Mouse (Mus musculus) heart, embryonic 16.5 days (tissue): ENCODE results near the gene Mtmr6. TPM values are rescaled to one million over a fixed set of nuclear protein-coding genes. Genes with fewer than 3 reads are reported as not detected.

Source experiments
- ATAC-seq: fragments of 200-750 bp; cut with Nextera tagmentation; replicated peaks from 2 replicates; pipeline ENCODE4 v1.8.0; 2017; ENCODE audit warnings: moderate number of reproducible peaks; ENCODE audit not compliant: insufficient read depth, low FRiP score; ENCODE audit errors: extremely low read depth
- H3K27ac ChIP-seq: fragments of 300-500 bp; sonication (generic); 2 replicates; pipeline ENCODE4 v1.5.1; 2014; ENCODE audit warnings: mild to moderate bottlenecking, low read length, control low read depth, moderate library complexity
- H3K27me3 ChIP-seq: fragments of 300-500 bp; sonication (generic); 2 replicates; pipeline ENCODE4 v1.6.1; 2014; ENCODE audit warnings: low read length, mixed read lengths; ENCODE audit not compliant: control insufficient read depth, insufficient read depth
- H3K36me3 ChIP-seq: fragments of 300-500 bp; sonication (generic); 2 replicates; pipeline ENCODE4 v1.6.1; 2014; ENCODE audit not compliant: control insufficient read depth, insufficient read depth
- H3K4me1 ChIP-seq: fragments of 300-500 bp; sonication (generic); 2 replicates; pipeline ENCODE4 v1.6.1; 2014; ENCODE audit warnings: low read length, mixed read lengths; ENCODE audit not compliant: control insufficient read depth, insufficient read depth
- H3K4me2 ChIP-seq: fragments of 300-500 bp; sonication (generic); 2 replicates; pipeline ENCODE4 v1.6.1; 2014; ENCODE audit warnings: low read depth, mild to moderate bottlenecking, control low read depth, low read length
- H3K4me3 ChIP-seq: fragments of 300-500 bp; sonication (generic); 2 replicates; pipeline ENCODE4 v1.5.1; 2014; ENCODE audit warnings: mild to moderate bottlenecking, control low read depth, low read length
- H3K9ac ChIP-seq: fragments of 300-500 bp; sonication (generic); 2 replicates; pipeline ENCODE4 v1.6.1; 2014; ENCODE audit warnings: low read length, control low read depth
- H3K9me3 ChIP-seq: fragments of 300-500 bp; sonication (generic); replicated peaks from 2 replicates; pipeline ENCODE4 v1.6.1; 2016; ENCODE audit warnings: low read length; ENCODE audit not compliant: control insufficient read depth
- WGBS: fragments of 180-500 bp; shearing (Covaris S2); extraction: QIAGEN DNeasy Blood & Tissue Kit; methylation state at CpG from one replicate; pipeline ENCODE4 v1.1.7; 2014; 5-methylcytosine and 5-hydroxymethylcytosine counted together
- polyA plus RNA-seq: library from polyadenylated mRNA; unstranded; fragments of >200 nt; fragmentation: Nextera tagmentation; extraction: Ambion mirVana; gene quantifications from 2 replicates; pipeline ENCODE4 v1.2.1, GENCODE M21; 2015

The Mtmr6 gene
- polyA plus RNA-seq = 29.8 and 30.1 TPM in 2 replicates

DNA sequence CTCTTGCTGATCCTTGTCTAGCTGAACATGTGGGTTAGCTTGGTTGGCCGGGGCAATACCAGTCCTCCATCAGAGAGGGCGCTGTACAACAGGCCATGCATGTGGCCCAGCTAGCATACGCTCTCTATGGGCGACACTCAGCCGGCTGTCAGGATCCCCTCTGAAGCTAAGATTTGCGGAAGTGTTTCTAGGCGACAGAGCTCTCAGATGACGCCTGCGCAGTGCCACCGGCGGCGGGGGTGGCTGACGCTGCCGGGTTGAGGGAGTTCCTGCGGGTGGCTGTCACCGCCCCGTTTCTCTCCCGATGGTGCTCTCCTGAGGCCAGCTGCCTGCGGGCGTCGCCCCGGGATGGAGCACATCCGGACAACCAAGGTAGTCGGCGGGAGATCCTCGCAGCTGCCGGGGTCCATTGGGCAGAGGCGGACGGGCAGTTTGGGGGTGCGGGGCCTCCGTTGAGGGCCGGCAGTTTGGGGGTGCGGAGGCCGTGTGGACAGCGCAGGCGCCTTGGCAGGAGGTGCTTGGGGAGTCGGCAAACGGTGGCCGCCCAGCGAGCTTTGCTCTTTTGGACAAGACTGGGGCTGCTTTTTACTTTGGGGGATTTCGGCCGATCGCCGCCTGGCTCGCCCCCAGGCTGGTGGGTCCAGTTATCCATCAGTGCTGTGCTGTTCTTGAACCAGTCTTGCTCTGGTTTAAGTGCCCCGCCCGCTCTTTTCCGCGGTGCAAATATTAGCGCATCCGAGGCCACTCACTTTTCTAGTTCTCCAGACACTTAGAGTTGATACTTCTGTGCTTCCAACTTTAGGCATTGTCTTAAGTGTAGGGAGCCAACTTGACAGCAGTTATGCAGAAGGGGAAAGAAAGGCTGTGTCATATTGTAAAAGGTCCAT lies at the start of gene Mtmr6:
Gene Mtmr6, plus strand, starts transcription at position 239 of the 887 bp plus-strand sequence.
- no peaks in the 10 kb centered on the region for H3K36me3 ChIP-seq
- no peaks in the 10 kb centered on the region for H3K9me3 ChIP-seq
- peak; percentile 99 for ATAC-seq
- under 1% methylated on average over 51 of the region's 51 CpGs for WGBS
- H3K27ac ChIP-seq = peak within 1 kb of the TSS; percentile 82
- peak within 1 kb of the TSS; percentile 97 for H3K4me3 ChIP-seq
- peak within 1 kb of the TSS; percentile 94 for H3K9ac ChIP-seq
- no peaks in the 10 kb centered on the region for H3K27me3 ChIP-seq
- peaks cover 12% of the 10 kb centered on the region for H3K4me1 ChIP-seq
- H3K4me2 ChIP-seq = peak within 1 kb of the TSS; percentile 83

DNA sequence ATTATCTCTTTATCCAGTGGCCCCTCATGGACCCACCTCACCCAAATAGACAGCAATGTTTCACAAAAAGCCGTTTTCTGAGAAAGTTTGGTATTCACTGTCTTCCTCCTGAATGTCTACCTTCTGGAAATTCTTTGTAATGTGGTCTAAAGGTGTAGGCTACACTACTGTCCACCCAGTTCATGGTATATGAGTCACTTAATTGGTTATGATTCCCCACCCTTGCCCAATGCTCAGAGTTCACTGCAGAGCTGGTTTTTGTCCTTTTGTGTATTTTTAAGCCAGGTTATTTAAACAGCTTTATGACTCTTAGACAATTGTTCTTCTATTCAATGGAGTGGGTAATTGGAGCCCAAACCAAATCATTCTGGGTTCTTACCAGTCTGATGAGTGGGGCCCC lies 48.9 kb upstream of the Mtmr6 start:
- no peak overlapping the region for H3K4me3 ChIP-seq
- no peaks in the 10 kb centered on the region for H3K27me3 ChIP-seq
- no peak overlapping the region for H3K4me2 ChIP-seq
- no peak overlapping the region for H3K27ac ChIP-seq
- WGBS = 87% methylated on average over 1 of the region's 1 CpGs
- H3K36me3 ChIP-seq = peaks cover 12% of the 10 kb centered on the region
- H3K4me1 ChIP-seq = no peaks in the 10 kb centered on the region
- no peak overlapping the region for H3K9ac ChIP-seq
- ATAC-seq = no peak
- H3K9me3 ChIP-seq = no peaks in the 10 kb centered on the region

DNA sequence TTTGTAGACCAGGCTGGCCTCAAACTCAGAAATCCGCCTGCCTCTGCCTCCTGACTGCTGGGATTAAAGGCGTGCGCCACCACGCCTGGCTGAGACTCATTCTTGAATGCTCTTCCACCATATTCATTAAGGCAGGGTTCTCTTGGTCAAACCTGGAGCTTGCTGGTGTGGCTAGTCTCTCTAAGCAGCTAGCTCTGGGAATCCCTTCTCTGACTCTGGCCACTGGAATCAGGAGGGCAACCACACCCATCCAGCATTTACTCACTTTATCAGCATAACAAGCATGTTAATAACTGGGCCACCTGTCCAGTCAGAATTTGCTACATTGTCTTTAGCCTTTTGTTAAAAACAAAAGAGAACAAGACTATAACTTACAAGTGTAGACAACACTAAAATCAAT lies 47.4 kb upstream of the Mtmr6 start:
- 97% methylated on average over 4 of the region's 4 CpGs for WGBS
- Histone ChIP-seq H3K4me2 (no peak overlapping the region), H3K27me3 (no peaks in the 10 kb centered on the region), H3K27ac (no peak overlapping the region), H3K36me3 (peaks cover 16% of the 10 kb centered on the region), H3K9ac (no peak overlapping the region), H3K4me1 (no peaks in the 10 kb centered on the region), H3K4me3 (no peak overlapping the region), H3K9me3 (no peaks in the 10 kb centered on the region)
- ATAC-seq = no peak

DNA sequence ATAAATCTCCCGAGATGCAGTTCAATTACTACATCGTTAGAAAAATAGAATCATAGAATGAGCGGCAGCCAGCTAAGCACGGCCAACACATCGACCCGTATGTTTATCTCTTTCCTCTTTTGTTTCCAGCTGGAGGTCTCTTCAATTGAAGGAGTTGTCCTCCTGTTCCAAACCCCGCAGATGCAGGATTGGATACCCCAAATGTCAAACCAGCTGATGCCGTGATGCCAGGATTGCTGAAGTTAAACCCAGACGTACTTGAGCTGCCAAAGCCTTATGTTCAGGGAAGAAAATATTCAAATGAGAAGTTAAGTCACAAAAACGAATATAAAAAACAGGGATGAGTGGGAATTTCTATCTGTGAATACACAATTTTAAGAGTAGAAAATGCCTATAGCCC lies 45.1 kb upstream of the Mtmr6 start:
- WGBS = 87% methylated on average over 10 of the region's 10 CpGs
- Histone ChIP-seq H3K9me3 (no peaks in the 10 kb centered on the region), H3K4me3 (no peak overlapping the region), H3K27ac (no peak overlapping the region), H3K36me3 (peaks cover 18% of the 10 kb centered on the region), H3K9ac (no peak overlapping the region), H3K4me2 (no peak overlapping the region), H3K4me1 (no peaks in the 10 kb centered on the region), H3K27me3 (no peaks in the 10 kb centered on the region)
- ATAC-seq = no peak

DNA sequence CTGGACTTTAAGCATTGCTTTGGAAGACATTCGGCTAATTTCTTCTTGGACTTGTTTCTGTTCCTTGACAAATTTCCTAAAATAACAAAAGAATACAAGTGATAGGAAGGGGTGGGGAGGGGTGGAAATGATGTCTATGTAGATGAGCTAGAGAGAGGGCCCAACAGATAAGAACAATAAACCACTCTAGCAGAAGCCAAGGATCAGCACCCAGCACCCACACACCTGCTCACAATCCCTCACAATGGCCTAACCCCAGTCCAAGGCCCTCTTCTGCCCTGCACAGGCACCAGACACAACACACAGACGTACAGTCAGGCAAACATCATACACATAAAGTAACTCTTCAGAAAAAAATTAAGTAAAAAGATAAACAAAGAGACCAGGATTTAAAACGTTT lies 26.5 kb upstream of the Mtmr6 start:
- ATAC-seq = no peak
- H3K4me3 ChIP-seq = no peak overlapping the region
- no peaks in the 10 kb centered on the region for H3K27me3 ChIP-seq
- H3K4me1 ChIP-seq = no peaks in the 10 kb centered on the region
- 66% methylated on average over 3 of the region's 3 CpGs for WGBS
- H3K36me3 ChIP-seq = peaks cover 32% of the 10 kb centered on the region
- no peak overlapping the region for H3K9ac ChIP-seq
- H3K4me2 ChIP-seq = no peak overlapping the region
- no peaks in the 10 kb centered on the region for H3K9me3 ChIP-seq
- no peak overlapping the region for H3K27ac ChIP-seq

DNA sequence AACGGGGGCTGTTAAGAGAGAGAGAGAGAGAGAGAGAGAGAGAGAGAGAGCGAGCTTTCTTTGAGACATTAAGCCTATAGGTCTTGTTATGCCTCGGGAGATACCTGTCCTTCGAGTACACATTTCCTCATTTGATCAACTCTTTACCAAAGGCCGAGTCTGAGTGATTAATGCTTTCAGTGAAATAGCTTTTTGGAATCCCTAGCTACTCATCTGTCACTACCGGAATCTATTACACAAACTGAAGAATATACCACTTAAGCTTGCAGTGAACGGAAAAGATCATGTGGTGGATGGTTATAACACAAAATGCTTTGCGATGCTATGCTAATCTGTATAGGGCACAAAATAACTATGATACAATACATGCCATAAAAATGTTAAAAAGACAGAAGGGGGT lies 14.7 kb upstream of the Mtmr6 start:
- H3K27ac ChIP-seq = no peak overlapping the region
- peaks cover 18% of the 10 kb centered on the region for H3K4me1 ChIP-seq
- no peak for ATAC-seq
- 0 out of 2 replicates have a peak, but pooled peaks cover under 1% of the 10 kb centered on the region for H3K36me3 ChIP-seq
- peak overlapping the region; percentile 83 for H3K4me2 ChIP-seq
- H3K9me3 ChIP-seq = no peaks in the 10 kb centered on the region
- peak overlapping the region; percentile 91 for H3K9ac ChIP-seq
- 9% methylated on average over 8 of the region's 8 CpGs for WGBS
- H3K27me3 ChIP-seq = no peaks in the 10 kb centered on the region
- peak overlapping the region; percentile 78 for H3K4me3 ChIP-seq

DNA sequence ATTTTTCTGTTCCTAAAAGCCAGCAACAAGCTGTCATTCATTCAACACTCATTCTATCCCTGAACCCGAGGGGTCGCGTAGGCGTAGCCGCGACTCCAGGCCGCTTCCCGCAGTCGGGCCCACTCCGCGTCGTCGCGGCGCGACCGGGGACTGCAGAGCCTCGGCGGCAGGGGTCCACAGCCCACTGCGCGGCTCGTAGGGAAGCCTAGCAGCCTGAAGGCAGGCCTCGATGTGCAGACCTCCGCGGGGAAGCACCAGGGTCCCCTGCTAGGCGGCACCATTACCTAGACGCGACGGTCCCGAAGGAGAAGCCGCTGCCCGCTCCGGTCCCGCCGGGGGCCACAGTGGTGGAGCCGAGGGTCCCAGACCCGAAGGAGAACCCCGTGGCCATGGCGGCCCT lies 14.1 kb upstream of the Mtmr6 start:
- under 1% methylated on average over 39 of the region's 39 CpGs for WGBS
- peak; percentile 29 for ATAC-seq

DNA sequence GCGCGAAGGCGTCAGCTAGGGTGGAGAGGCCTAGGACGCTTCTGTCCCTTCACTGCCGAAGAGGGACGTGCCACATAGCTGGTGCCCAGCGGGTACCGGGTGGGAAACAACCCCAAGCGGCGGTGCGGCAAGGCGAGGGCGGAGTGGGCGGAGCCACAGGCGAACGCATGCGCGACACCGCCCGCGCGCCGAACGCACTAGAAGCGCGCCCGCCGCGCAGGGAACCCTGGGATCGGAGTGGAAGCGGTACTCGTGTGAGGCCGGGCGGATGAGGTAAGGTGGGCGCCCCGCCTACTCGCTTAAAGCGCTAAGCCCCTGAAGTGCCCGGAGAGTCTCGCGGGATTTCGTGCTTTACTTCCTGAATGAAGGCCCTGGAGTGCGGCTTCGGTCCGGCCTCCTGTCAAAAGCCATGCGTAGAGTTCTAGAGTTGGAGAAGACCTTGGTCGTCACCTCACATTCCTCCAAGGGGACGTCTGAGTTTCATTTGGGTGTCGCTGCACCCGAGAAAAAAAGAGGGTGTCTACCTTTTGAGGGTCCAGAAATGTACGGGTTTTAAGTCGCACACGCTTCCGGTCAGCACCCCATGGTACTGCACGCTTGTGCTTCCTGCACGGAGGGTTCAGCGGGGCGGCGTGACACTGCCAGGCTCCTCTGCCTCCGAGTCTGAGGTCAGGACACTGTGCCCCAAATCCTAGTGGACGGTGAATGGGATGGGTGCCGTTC lies 13.6 kb upstream of the Mtmr6 start, which contains the start of the genes Nupl1 and Gm49336:
Gene Nupl1, minus strand, starts transcription at position 151 of the 723 bp plus-strand sequence.
Gene Gm49336, minus strand, starts transcription at position 227 of the 723 bp plus-strand sequence.
- Histone ChIP-seq H3K27ac (peak within 1 kb of the TSS; percentile 95), H3K4me2 (peak within 1 kb of the TSS; percentile 91), H3K4me1 (peaks cover 18% of the 10 kb centered on the region), H3K27me3 (no peaks in the 10 kb centered on the region), H3K9me3 (no peaks in the 10 kb centered on the region), H3K4me3 (peak within 1 kb of the TSS; percentile 78), H3K36me3 (no peaks in the 10 kb centered on the region), H3K9ac (peak within 1 kb of the TSS; percentile 94)
- ATAC-seq = peak; percentile 100
- whole genome bisulfite sequencing = under 1% methylated on average over 62 of the region's 62 CpGs

More for the DNA sequence above, 14.1 kb upstream of the Mtmr6 start:
- Histone ChIP-seq H3K36me3 (no peaks in the 10 kb centered on the region), H3K4me3 (peak overlapping the region; percentile 78), H3K4me2 (peak overlapping the region; percentile 83), H3K27me3 (no peaks in the 10 kb centered on the region), H3K27ac (peak overlapping the region; percentile 83), H3K4me1 (peaks cover 18% of the 10 kb centered on the region), H3K9me3 (no peaks in the 10 kb centered on the region), H3K9ac (peak overlapping the region; percentile 91)
